Mouse (Mus musculus) heart, adult 2 months (tissue): Measurements from ENCODE around the gene Pde12.

Experiments
- CTCF ChIP-seq: fragments of 200-600 bp; IDR thresholded peaks from 2 replicates; pipeline ENCODE4 v1.8.1; 2022; ENCODE audit warnings: antibody characterized with exemption, mild to moderate bottlenecking, moderate library complexity
- POLR2A ChIP-seq: fragments of 200-500 bp; IDR thresholded peaks from 2 replicates; pipeline ENCODE4 v1.6.1; 2011; ENCODE audit warnings: mild to moderate bottlenecking, low read depth, low read length, control low read depth; ENCODE audit not compliant: insufficient read depth

DNA sequence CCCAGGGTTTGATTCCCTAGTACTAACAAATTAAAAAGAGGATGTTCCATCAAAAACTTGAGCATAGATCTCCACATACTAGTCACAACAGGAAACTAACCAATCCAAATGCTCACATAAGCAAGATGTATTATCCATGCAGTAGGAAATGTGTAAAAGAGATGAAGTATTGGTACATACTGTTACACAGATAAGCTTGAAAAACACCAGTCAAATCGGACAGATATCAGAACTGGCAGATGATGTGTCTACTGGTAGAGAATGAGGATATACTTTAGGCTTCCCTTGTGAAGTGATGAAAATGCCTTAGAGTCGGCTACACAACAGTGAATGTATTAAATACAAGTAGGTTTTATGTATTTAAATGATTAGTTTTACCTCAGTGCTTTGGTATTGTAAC lies 7.2 kb downstream of the Pde12 start:
- TF ChIP-seq CTCF = no peak
- no peak for TF ChIP-seq POLR2A
